Mouse (Mus musculus) midbrain, embryonic 15.5 days (tissue): Measurements from ENCODE around the gene Dcun1d4. TPM values are rescaled to one million over a fixed set of nuclear protein-coding genes. Genes with fewer than 3 reads are reported as not detected.
A peak's percentile ranks its signal among the peaks of the same experiment; 100 is the strongest.

Source experiments
- ATAC-seq: fragments of 200-750 bp; cut with Nextera tagmentation; replicated peaks from 2 replicates; pipeline ENCODE4 v1.8.0; 2017; ENCODE audit warnings: moderate TSS enrichment
- H3K27ac ChIP-seq: fragments of 300-500 bp; sonication (generic); 2 replicates; pipeline ENCODE4 v1.5.1; 2015; ENCODE audit warnings: mild to moderate bottlenecking, inconsistent platforms
- H3K27me3 ChIP-seq: fragments of 300-500 bp; sonication (generic); replicated peaks from 2 replicates; pipeline ENCODE4 v1.6.1; 2015; ENCODE audit warnings: inconsistent platforms
- H3K36me3 ChIP-seq: fragments of 300-500 bp; sonication (generic); replicated peaks from 2 replicates; pipeline ENCODE4 v1.6.1; 2015; ENCODE audit warnings: inconsistent platforms
- H3K4me1 ChIP-seq: fragments of 300-500 bp; sonication (generic); 2 replicates; pipeline ENCODE4 v1.6.1; 2015; ENCODE audit warnings: inconsistent platforms
- H3K4me2 ChIP-seq: fragments of 300-500 bp; sonication (generic); 2 replicates; pipeline ENCODE4 v1.6.1; 2015; ENCODE audit warnings: inconsistent platforms, mild to moderate bottlenecking, moderate library complexity
- H3K4me3 ChIP-seq: fragments of 300-500 bp; sonication (generic); 2 replicates; pipeline ENCODE4 v1.5.1; 2015; ENCODE audit warnings: mild to moderate bottlenecking, inconsistent platforms
- H3K9ac ChIP-seq: fragments of 300-500 bp; sonication (generic); 2 replicates; pipeline ENCODE4 v1.6.1; 2015; ENCODE audit warnings: mild to moderate bottlenecking, inconsistent platforms
- H3K9me3 ChIP-seq: fragments of 300-500 bp; sonication (generic); 2 replicates; pipeline ENCODE4 v1.6.1; 2016; ENCODE audit warnings: inconsistent platforms
- WGBS: fragments of 180-500 bp; shearing (Covaris S2); methylation state at CpG from one replicate; pipeline ENCODE4 v1.1.7; 2015; ENCODE audit warnings: mixed read lengths; 5-methylcytosine and 5-hydroxymethylcytosine counted together
- polyA plus RNA-seq: library from polyadenylated mRNA; unstranded; fragments of >200 nt; fragmentation: Nextera tagmentation; extraction: Ambion mirVana; gene quantifications from 2 replicates; pipeline ENCODE4 v1.2.1, GENCODE M21; 2015

Gene Dcun1d4
- polyA plus RNA-seq, 1 experiment from 2014 or later, result 52.2 TPM

DNA sequence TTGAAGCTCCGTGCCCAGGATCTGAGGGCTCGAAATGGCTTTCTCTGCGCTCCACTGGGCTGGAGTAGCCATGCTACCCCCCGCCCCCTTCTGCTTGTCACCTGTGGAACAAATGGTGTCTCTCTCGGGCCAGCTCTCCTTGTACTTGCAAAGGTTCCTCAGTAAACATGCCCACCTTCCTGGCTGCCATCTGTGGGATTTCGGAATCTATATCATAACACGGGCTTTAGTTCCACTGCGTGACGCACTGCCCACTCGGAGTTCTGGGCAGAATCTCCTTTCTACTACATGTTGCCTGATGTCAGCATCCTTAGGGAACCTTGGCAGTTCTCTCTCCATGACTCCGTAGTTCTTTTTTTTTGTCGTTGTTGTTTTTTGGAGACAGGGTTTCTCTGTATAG, 56.9 kb downstream of the Dcun1d4 start:
- no peak overlapping the region for H3K9ac ChIP-seq
- WGBS, result 91% methylated on average over 12 of the region's 12 CpGs
- no peaks in the 10 kb centered on the region for H3K9me3 ChIP-seq
- no peak overlapping the region for H3K4me3 ChIP-seq
- ATAC-seq, result no peak
- 0 out of 2 replicates have a peak, but pooled peaks cover 7% of the 10 kb centered on the region for H3K36me3 ChIP-seq
- H3K4me1 ChIP-seq, result no peaks in the 10 kb centered on the region
- no peak overlapping the region for H3K27ac ChIP-seq
- no peak overlapping the region for H3K4me2 ChIP-seq
- H3K27me3 ChIP-seq, result no peaks in the 10 kb centered on the region

DNA sequence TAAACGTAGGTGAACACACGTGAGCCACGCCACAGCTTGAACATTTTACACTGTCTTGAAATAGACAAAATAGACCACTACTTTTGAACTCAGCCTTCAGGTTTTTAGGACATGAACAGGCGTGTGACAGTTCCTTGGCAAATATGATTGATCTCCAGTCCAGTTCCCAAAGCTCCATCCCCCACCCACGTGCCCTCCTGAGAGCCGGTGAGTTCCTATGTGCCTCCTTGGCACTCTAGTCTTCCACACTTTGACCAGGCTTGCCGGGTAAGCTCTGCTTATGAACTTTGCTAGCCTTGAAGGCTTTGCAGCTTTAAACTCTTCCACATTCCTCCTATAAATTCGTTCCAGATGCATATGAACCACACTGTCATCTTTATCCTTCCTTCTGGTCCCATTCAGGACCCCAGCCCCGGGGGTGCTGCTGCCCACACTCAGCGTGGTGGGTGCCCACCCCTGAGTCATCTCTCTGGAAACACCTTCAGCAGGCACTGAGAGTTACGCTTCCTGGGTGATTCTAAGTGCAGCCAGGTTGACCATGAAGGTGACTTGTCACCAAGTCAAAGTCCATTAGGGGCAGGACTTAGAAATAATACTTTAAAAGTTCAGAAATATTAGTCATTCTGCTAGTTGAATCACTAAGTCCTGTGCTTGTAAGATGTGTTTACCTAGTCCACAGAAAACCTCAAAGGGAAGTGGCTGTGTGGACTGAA, 57.9 kb downstream of the Dcun1d4 start:
- H3K27me3 ChIP-seq, result no peaks in the 10 kb centered on the region
- H3K27ac ChIP-seq, result no peak overlapping the region
- no peaks in the 10 kb centered on the region for H3K4me1 ChIP-seq
- no peaks in the 10 kb centered on the region for H3K9me3 ChIP-seq
- 0 out of 2 replicates have a peak, but pooled peaks cover 5% of the 10 kb centered on the region for H3K36me3 ChIP-seq
- H3K9ac ChIP-seq, result no peak overlapping the region
- no peak overlapping the region for H3K4me3 ChIP-seq
- ATAC-seq, result no peak
- no peak overlapping the region for H3K4me2 ChIP-seq
- 91% methylated on average over 11 of the region's 11 CpGs for WGBS

GRCm38 (mm10) chr5:73539848-73540510, 59.2 kb downstream of the Dcun1d4 start:
- no peak overlapping the region for H3K4me3 ChIP-seq
- H3K9ac ChIP-seq, result no peak overlapping the region
- H3K27ac ChIP-seq, result no peak overlapping the region
- no peak overlapping the region for H3K4me2 ChIP-seq
- no peaks in the 10 kb centered on the region; the same call in 1 of the 2 replicates for H3K36me3 ChIP-seq
- H3K9me3 ChIP-seq, result no peaks in the 10 kb centered on the region
- peak; percentile 88 for ATAC-seq
- WGBS, result 53% methylated on average over 6 of the region's 6 CpGs
- no peaks in the 10 kb centered on the region for H3K27me3 ChIP-seq
- no peaks in the 10 kb centered on the region for H3K4me1 ChIP-seq

- no peak overlapping the region for H3K4me2 ChIP-seq
- no peak overlapping the region for H3K27ac ChIP-seq
- no peaks in the 10 kb centered on the region; the same call in none of the 2 replicates for H3K36me3 ChIP-seq
- no peak overlapping the region for H3K9ac ChIP-seq
- H3K4me3 ChIP-seq, result no peak overlapping the region
- H3K27me3 ChIP-seq, result no peaks in the 10 kb centered on the region
- no peaks in the 10 kb centered on the region for H3K4me1 ChIP-seq
- WGBS, result 90% methylated on average over 2 of the region's 2 CpGs
- H3K9me3 ChIP-seq, result no peaks in the 10 kb centered on the region
- peak; percentile 22 for ATAC-seq
These were observed 59.7 kb downstream of the Dcun1d4 start for GRCm38 (mm10) chr5:73540511-73540871.

DNA sequence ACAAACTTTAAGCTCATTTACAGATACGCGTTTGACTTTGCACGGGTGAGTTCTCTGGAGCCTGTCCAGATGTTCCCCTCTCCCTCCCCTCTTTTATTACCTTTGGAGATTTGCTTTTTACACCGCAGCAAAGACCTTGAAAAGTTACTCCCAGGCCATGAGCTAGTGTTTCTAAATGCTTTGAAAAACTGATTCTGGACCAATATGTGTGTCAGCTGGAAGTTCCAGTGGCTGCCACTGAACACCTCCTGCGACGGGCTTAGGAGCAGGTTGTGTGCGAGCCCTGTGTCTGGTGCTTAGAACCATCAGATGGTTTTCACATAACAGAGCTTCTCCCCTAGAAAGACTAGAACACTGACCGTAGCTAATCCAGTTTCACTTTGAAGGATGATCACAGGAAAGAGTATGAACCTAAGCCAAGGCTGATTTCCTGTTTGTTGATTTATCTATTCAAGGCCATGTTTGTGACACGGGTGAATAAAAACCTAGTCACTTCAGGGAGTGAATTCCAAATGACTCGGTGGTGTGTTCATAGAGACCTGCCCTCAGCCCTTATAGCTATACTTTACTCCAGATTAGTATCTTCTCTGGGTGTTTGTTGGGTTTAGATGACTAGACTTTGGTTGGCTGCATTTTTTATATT, 63.4 kb downstream of the Dcun1d4 start:
- Histone ChIP-seq H3K4me2 (no peak overlapping the region), H3K4me1 (no peaks in the 10 kb centered on the region), H3K27ac (no peak overlapping the region), H3K9me3 (no peaks in the 10 kb centered on the region), H3K9ac (no peak overlapping the region), H3K36me3 (no peaks in the 10 kb centered on the region; the same call in none of the 2 replicates), H3K4me3 (no peak overlapping the region), H3K27me3 (no peaks in the 10 kb centered on the region)
- ATAC-seq, result no peak
- 71% methylated on average over 10 of the region's 10 CpGs for WGBS

DNA sequence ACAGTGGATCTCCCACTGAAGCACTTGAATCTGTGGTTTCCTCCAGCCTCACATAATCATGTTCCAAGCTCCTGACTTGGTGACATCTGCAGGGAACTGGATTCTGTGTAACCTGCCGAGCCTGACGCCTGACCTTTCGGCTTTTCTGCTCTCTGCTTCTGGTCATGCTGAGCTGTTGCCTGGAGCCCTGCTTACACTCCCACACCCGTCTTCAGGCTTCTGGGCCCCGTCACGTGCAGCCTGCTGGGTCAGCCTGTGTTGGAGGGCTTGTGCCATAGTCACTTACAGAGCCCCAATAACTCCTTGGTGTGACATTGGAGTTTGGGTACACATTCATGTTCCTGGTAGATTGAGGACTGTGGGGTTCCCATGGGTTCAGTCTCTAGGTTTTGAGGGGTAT, 64.8 kb downstream of the Dcun1d4 start:
- no peak overlapping the region for H3K4me2 ChIP-seq
- H3K27me3 ChIP-seq, result no peaks in the 10 kb centered on the region
- H3K9ac ChIP-seq, result no peak overlapping the region
- no peak overlapping the region for H3K27ac ChIP-seq
- no peak overlapping the region for H3K4me3 ChIP-seq
- no peak for ATAC-seq
- 59% methylated on average over 6 of the region's 6 CpGs for WGBS
- no peaks in the 10 kb centered on the region; the same call in none of the 2 replicates for H3K36me3 ChIP-seq
- H3K9me3 ChIP-seq, result no peaks in the 10 kb centered on the region
- H3K4me1 ChIP-seq, result no peaks in the 10 kb centered on the region

- 86% methylated on average over 7 of the region's 7 CpGs for WGBS
- no peaks in the 10 kb centered on the region for H3K4me1 ChIP-seq
- no peaks in the 10 kb centered on the region; the same call in none of the 2 replicates for H3K36me3 ChIP-seq
- H3K4me3 ChIP-seq, result no peak overlapping the region
- ATAC-seq, result no peak
- H3K9ac ChIP-seq, result no peak overlapping the region
- H3K4me2 ChIP-seq, result no peak overlapping the region
- H3K27ac ChIP-seq, result no peak overlapping the region
- no peaks in the 10 kb centered on the region for H3K9me3 ChIP-seq
- H3K27me3 ChIP-seq, result no peaks in the 10 kb centered on the region
These were observed 66.5 kb downstream of the Dcun1d4 start for GRCm38 (mm10) chr5:73547252-73547651.

- H3K27ac ChIP-seq, result no peak overlapping the region
- WGBS, result 89% methylated on average over 7 of the region's 7 CpGs
- no peak overlapping the region for H3K9ac ChIP-seq
- H3K4me2 ChIP-seq, result no peak overlapping the region
- H3K27me3 ChIP-seq, result no peaks in the 10 kb centered on the region
- no peaks in the 10 kb centered on the region for H3K9me3 ChIP-seq
- H3K36me3 ChIP-seq, result no peaks in the 10 kb centered on the region; the same call in none of the 2 replicates
- no peak for ATAC-seq
- no peaks in the 10 kb centered on the region for H3K4me1 ChIP-seq
- no peak overlapping the region for H3K4me3 ChIP-seq
These were observed 67.4 kb downstream of the Dcun1d4 start for GRCm38 (mm10) chr5:73548237-73548636.

GRCm38 (mm10) chr5:73548838-73549237, 68.0 kb downstream of the Dcun1d4 start:
- ATAC-seq, result no peak
- no peaks in the 10 kb centered on the region for H3K27me3 ChIP-seq
- H3K4me2 ChIP-seq, result no peak overlapping the region
- no peak overlapping the region for H3K27ac ChIP-seq
- H3K9me3 ChIP-seq, result no peaks in the 10 kb centered on the region
- 95% methylated on average over 1 of the region's 1 CpGs for WGBS
- no peaks in the 10 kb centered on the region for H3K4me1 ChIP-seq
- H3K9ac ChIP-seq, result no peak overlapping the region
- H3K4me3 ChIP-seq, result no peak overlapping the region
- H3K36me3 ChIP-seq, result no peaks in the 10 kb centered on the region; the same call in none of the 2 replicates

DNA sequence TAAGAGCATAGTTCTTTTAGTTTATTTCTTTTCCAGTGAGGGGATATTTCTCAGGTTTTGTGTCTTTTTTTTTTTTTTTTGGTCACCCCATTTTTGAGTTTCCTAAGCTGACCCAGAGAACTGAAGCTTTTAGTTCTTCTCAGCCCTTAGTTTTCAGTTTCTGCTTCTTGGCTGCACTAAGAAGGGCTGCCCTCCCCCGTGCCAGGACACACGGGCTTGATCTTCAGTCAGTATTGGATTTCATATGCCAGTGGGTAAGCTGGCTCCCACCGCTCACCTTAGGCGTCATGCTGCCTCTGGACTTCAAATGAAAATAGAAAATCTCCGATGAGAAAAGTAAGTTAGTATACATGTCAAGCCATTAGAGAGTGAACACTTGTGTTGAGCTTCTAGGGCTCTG, 71.0 kb downstream of the Dcun1d4 start:
- Histone ChIP-seq H3K4me1 (no peaks in the 10 kb centered on the region), H3K9me3 (no peaks in the 10 kb centered on the region), H3K9ac (no peak overlapping the region), H3K36me3 (no peaks in the 10 kb centered on the region), H3K4me2 (no peak overlapping the region), H3K27me3 (no peaks in the 10 kb centered on the region), H3K27ac (no peak overlapping the region), H3K4me3 (no peak overlapping the region)
- WGBS, result 86% methylated on average over 5 of the region's 5 CpGs
- no peak for ATAC-seq

GRCm38 (mm10) chr5:73553903-73554302, 73.1 kb downstream of the Dcun1d4 start:
- Histone ChIP-seq H3K4me2 (no peak overlapping the region), H3K27ac (no peak overlapping the region), H3K36me3 (peaks cover 4% of the 10 kb centered on the region; the same call in 1 of the 2 replicates), H3K27me3 (no peaks in the 10 kb centered on the region), H3K4me1 (no peaks in the 10 kb centered on the region), H3K9me3 (no peaks in the 10 kb centered on the region), H3K4me3 (no peak overlapping the region), H3K9ac (no peak overlapping the region)
- 91% methylated on average over 11 of the region's 11 CpGs for WGBS
- no peak for ATAC-seq

DNA sequence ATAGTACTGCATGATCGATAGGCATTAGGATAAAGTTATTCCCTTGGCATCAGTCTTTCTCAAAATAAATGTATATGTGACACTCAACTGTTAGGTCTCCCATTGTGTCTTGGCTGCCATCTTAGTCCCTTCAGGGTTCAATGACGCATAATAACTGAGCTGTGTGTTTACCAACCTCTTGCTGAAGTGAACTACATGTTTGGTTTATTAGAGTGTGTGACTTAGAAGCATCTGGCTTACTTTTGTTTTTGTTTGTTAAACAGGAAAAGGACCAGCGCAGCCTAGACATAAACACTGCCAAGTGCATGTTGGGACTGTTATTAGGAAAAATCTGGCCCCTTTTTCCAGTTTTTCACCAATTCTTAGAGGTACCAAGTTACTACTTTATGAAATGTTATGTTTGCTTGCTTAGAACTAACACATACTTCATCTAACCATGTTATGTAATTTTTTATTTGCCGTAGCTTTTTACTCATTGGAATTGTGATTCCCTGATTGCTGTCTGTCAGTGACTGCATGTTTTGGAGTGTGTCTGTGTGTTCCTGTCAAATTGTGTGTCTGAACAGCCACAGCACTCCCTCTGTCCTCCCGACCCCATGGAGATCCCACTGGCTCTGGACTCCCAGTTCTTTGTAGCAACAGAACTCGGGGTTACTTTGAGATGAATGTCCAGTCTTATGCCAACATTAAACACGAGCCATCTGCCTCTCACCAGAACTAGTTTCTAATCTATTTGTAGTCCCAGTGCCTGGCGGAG, 74.5 kb downstream of the Dcun1d4 start:
- Histone ChIP-seq H3K27ac (no peak overlapping the region), H3K9me3 (no peaks in the 10 kb centered on the region), H3K4me1 (no peaks in the 10 kb centered on the region), H3K9ac (no peak overlapping the region), H3K4me2 (no peak overlapping the region), H3K4me3 (no peak overlapping the region), H3K27me3 (no peaks in the 10 kb centered on the region), H3K36me3 (peaks cover 7% of the 10 kb centered on the region; the same call in 1 of the 2 replicates)
- no peak for ATAC-seq
- 86% methylated on average over 8 of the region's 8 CpGs for WGBS
